Mouse (Mus musculus): ENCODE measurements around the gene Zic2.

DNA sequence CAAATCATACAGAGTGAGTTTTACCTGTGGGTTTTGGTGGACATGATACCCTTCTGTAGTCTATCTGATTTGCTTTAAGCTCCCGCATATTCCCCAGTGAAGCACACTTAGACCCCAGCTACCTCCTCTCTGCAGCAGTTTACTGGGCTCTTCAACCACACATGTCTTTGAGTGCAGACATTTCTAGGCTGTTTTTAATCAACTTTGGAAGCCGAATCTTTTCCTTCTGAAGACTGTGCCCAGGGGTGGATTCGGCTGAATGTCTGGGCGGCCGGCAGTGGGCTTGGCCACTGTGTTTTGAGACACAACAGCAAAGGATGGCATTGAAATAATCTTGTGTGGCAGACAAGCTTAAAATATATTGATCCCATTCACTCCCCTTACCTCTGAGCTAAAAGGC is 12.1 kb downstream of the Zic2 start:
- TF ChIP-seq CTCF (IDR thresholded peaks at IDR 0.05; ENCODE audit: insufficient read depth, low read length) (no peak), POLR2A (IDR thresholded peaks at IDR 0.05; ENCODE audit: borderline replicate concordance, extremely low read depth, low read depth, low read length) (no peak)
